Mouse (Mus musculus) monocyte, adult 59 days (primary cell): ENCODE results near the gene B230118H07Rik. TPM values are rescaled to one million over a fixed set of nuclear protein-coding genes. Genes with fewer than 3 reads are reported as not detected.

Experiments used
- total RNA-seq, 2 experiments: library from RNA; stranded (reverse); gene quantifications; one replicate each; pipeline ENCODE4 v1.2.4; 2023

The B230118H07Rik gene
- total RNA-seq: 1 to 10 TPM; 4.0 to 4.6 TPM

DNA sequence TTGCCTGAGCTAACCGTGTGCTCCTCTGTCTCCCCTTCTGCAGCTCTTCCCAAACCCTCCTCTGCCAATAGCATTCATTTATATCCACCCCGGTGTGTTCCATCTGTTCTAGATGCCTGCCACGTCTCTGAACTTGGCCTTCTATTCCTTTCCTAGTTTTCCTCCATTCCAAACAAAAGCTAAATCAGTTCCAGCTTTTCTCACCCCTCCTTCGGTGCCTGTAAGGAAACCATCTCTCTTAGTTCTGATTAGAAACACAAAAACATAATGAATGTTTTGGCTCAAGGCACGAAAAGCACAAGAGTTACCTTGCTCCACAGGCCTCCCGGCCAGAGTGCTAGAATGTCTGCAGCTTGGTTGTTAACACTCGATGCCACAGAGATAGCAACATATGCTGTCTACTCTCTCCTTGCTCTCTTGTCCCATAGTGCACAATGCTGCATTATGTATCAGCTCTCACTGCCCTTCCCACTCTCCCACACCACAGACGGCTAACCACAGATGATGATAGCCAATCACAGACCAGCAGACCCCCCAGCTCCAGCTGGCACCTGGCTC lies at the start of gene B230118H07Rik, which contains the start of gene Rag1:
Gene B230118H07Rik (minus strand): TSS at position 419 of the 558 bp plus-strand sequence.
Gene Rag1 (minus strand): TSS at position 388 of the 558 bp plus-strand sequence.

DNA sequence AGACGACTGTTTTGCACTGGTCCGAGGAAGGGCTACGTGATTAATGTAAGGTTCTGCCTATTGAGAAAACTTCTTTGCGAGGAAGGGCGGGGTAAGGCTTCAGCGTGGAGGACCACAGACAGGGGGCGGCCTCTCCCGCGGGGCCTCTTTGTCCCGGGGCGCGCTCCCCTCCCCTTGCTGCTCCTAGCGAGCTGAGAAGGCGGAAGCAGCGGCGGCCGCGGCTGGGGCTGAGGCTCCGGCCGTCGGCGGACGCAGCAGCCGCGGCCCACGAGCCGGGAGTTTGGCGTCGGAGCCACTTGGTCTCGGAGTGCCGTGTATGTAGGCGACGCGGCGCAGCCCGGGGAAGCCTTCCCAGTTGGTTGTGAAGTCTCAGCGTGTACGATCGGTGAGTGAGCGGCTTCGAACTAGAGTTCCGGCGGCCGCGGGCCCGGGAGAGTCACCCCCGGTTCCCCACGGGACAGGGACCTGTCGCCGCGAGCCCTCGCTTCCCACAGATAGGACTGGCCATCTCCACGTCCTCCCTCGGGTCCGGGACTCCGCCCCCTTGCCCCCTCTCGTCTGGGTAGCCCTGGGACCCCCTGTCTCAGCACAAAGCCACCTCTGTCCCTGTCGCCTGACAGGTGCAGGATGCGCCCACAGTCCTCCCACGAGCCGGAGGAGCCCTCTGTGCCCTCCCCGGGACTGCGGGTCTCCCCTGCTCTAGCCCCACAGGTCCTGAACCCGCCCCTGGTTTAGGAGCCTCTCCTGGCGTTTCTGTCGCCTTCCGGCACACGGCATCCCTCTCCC lies 29.1 kb upstream of the B230118H07Rik start, which contains the start of gene Traf6:
Gene Traf6 (plus strand): TSS at position 194 of the 786 bp plus-strand sequence.

DNA sequence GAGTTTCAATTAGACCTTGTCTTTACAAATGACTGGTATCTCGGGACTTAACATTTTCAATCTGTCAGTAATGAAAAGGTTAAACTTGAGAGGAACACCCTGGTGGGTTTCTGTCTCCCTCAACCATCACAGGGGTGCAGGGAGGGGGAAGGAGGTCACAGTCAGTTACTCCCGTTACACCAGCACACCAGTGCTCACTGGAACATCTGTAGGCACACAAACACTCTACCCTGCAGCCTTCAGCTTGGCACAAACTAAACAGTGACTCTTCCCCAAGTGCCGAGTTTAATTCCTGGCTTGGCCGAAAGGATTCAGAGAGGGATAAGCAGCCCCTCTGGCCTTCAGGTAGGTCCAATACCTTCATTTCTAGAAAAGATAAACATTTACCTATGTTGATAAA lies 24.8 kb downstream of the B230118H07Rik start, which contains the start of gene Rag2:
Gene Rag2 (plus strand): TSS at position 193 of the 400 bp plus-strand sequence.

Other genes with a start within 250 kb of the B230118H07Rik start
- gene Rag2, start 24.8 kb downstream of the B230118H07Rik start, total RNA-seq: not detected
- under 1 TPM in 1 of 2 experiments, not detected in 1; 0.08 TPM for gene Rag1, start within 50 bp of the B230118H07Rik start, total RNA-seq
- gene Traf6, start 28.9 kb upstream of the B230118H07Rik start, total RNA-seq: 10 to 100 TPM; 37.3 to 39.8 TPM
- 10 to 100 TPM; 57.4 to 78.1 TPM for gene Prr5l, start 233.5 kb upstream of the B230118H07Rik start, total RNA-seq
- gene Commd9, start 236.7 kb upstream of the B230118H07Rik start, total RNA-seq: 10 to 100 TPM; 17.7 to 18.4 TPM